Mouse (Mus musculus) layer of hippocampus, postnatal 14 days (tissue): ENCODE measurements around the gene Gm15517. TPM values are rescaled to one million over a fixed set of nuclear protein-coding genes. Genes with fewer than 3 reads are reported as not detected.
"Not testable (repeated sequence)": the region's sequence is repeated elsewhere in the genome, so short reads cannot be mapped to it uniquely, and the experiment has no call there.

Experiments used
- DNase-seq, 2 experiments: peaks; one replicate each; pipeline ENCODE4 v3.0.0; 2021 to 2022; ENCODE audit warnings: low spot score in 2 of 2, mixed read lengths in 1 of 2
- long read RNA-seq, 2 experiments: library from polyadenylated mRNA; stranded (forward); transcript quantifications; one replicate each; pipeline ENCODE4 v2.0.0; 2021
- total RNA-seq, 2 experiments: library from RNA; stranded (reverse); gene quantifications; 2 replicates each; pipeline ENCODE4 v1.2.3; 2021

Gm15517 gene
- not detected for total RNA-seq
- long read RNA-seq, experiment 1 = 0 reads
- long read RNA-seq, experiment 2 = 0 reads

GRCm38 (mm10) chr7:44261147-44261546 is at the start of gene Gm15517:
TSS of gene Gm15517 (plus strand) at chr7:44261447.
- no peak for DNase-seq

DNA sequence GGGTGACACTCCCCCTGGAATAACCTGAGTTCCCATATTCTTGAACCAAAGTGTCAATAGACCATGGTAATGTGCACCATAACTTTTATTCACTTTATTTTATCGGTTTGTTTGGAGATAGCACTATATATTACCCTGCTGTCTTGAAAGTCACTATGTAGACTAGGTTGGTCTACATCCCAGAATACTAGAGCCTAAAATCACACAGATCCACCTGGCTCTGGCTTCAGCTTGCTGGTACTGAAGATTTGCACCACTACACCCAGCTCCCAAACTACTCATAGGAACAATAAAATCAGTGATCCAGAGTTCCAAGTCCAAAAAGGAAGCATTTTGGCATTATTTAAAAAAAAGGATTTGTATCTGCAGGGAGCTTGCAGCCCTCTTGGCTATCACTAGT is 45.6 kb upstream of the Gm15517 start, which contains the start of gene Klk1b5:
Gene Klk1b5 (plus strand): TSS at position 301 of the 400 bp plus-strand sequence.
- no peak for DNase-seq

DNA sequence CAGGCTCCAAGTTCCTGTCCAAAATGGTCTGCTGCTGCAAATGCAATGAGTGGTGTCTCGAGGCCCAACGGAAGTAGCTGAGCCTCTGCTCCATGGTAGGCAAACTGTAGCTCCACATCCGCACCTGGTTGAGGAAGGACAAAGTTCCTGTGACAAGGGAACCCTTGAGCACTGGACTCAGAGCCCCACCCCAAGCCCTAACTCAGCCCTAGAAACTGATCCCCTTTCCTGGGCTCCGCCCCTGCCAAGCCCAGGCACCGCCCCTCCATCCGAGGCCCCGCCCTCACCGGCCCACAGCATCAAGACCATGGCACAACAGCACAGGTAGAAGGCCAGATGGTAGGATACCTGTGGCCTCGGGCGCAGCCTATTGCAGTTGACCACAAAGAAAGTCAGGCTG is 39.6 kb upstream of the Gm15517 start:
- DNase-seq = not testable (repeated sequence)

- not testable (repeated sequence) for DNase-seq
Measured at GRCm38 (mm10) chr7:44222335-44222734, 38.9 kb upstream of the Gm15517 start.

DNA sequence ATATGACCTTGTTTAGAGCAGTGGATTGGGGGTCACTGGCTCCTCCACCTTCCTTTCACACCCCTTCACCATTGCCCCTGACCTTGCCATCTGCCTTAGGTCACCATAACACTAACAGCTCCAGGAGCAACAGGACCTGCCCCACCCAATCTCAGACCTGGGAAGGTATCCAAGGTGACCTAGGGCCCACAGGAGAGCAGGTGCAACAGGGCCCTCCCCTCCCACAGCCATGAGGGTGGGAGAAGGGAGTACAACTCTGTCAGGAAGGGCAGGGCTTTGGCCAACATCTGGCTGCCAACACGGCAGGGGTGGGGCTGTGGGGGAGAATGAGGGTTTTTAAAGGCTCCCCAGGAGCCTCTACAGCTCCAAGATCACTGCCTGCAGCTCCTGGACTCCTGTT is 36.2 kb upstream of the Gm15517 start, which contains the start of gene Klk1:
Gene Klk1 (plus strand): TSS at position 285 of the 400 bp plus-strand sequence.
- DNase-seq = no peak

- no peak for DNase-seq
Measured at GRCm38 (mm10) chr7:44235909-44236308, 25.3 kb upstream of the Gm15517 start, which contains the start of gene Gm36864. TSS of gene Gm36864 (plus strand) at chr7:44236177.

DNA sequence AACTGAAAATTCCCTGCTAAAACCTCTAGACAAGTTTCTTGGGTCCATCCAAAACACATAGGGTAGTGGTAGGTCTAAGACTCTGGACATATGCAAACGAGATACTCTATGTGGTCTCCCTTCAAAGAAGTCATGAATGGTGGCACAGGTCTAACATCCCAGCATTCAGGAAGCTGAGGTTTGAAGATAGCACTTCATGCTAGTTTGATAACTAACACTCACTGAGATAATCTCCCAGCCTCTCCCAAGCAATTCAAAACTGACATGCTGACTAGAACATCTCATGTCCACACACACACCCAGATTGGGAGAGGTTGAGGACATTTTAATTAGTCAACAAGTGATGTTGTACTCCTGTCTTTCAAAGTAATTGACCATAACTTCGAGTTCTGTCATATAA is 21.3 kb upstream of the Gm15517 start:
- no peak for DNase-seq

GRCm38 (mm10) chr7:44240712-44241111 is 20.5 kb upstream of the Gm15517 start:
- no peak for DNase-seq

DNA sequence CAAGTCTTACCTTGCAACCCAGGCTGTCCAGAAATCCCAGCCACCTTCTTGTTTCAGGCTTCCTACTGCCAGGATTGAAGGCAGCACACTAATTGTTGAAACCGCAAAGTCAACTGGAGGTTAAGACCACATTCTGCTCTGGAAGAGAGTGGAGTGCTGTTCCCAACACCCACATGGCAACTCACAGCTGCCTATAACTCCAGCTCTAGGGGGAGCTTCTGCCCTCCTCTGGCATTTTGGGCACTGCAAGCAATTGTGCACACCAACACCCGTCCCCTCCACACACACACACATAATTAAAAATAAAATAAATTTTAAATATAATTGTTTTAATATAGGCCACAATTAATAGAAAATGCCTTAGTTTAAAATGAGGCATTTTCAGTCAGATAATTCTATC is 20.1 kb upstream of the Gm15517 start:
- no peak for DNase-seq

GRCm38 (mm10) chr7:44244080-44244479 is 17.2 kb upstream of the Gm15517 start:
- no peak for DNase-seq

DNA sequence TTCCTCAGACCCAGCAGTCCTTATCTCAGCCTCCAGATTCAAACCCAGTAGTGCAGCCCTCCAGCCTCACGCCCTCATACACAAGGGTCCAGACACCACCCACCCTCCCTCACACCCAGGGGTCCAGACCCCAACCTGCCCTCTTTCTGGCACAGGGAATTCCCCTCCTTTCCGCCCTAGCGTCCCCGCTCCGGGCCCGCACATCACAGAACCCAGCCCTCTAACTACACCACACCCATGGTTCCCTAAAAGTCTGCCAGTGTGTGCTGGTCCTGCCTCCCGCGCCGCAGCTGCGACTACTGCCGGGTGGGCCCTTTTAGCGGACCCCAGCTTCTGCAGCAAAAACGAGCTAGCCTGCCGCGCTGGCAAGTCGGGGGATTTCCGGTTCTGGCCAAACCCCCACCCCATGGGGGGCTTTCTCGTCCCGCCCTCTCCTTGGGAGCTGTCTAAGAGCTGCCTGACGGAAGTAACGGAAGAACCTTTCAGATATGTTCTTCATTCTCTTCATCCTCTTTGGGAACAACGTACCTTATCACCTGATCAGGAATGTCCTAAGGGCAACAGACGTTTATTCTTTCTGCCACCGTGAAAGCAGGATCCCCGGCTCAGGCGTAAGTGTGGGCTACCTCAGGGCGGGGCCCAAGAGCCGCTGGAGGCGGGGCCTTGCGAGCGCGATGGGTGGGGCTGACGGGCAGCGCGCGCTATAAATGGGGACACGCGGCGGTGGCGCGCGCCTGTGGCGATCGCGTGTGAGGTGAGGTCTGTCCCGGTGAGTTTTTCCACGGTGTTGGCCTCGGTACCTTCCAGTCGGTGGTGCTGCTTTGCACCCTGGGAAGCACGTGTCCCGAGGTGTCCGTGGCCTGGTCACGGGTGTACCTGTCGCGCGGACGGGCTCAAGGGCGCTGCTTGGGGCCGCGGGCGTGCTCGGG is 14.9 kb upstream of the Gm15517 start, which contains the start of the genes 1700028J19Rik and 2410002F23Rik:
Gene 1700028J19Rik (minus strand): TSS at position 641 of the 929 bp plus-strand sequence.
Gene 2410002F23Rik (plus strand): TSS at position 668 of the 929 bp plus-strand sequence.
- DNase-seq = peak; percentile 93 to 96

- DNase-seq = peak in 1 of 2 experiments; percentile 57
Measured at GRCm38 (mm10) chr7:44246984-44247470, 14.2 kb upstream of the Gm15517 start.

DNA sequence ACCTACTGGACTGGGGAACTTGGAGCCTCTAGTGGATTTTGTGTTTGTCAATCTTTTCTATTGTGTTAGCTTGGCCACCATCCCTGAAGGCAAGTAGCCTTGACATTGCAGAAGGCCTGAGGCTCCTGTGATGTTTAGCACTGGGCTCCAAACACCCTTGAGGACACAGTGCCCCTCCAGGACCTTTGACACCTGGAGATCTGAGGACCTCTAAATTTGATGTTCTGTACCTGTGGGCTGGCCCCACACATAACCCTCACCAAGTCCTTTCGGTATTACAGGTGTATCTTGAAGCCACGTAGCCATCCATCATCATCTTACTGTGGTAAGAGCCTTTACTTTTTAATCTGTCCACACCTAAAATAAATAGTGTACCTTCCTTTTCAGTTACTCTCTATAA is 13.3 kb upstream of the Gm15517 start:
- no peak for DNase-seq

GRCm38 (mm10) chr7:44249248-44249647 is 12.0 kb upstream of the Gm15517 start:
- DNase-seq = no peak

GRCm38 (mm10) chr7:44250732-44251275 is 10.4 kb upstream of the Gm15517 start:
- DNase-seq = not testable (repeated sequence)

- DNase-seq = no peak
Measured at GRCm38 (mm10) chr7:44253023-44253616, 8.1 kb upstream of the Gm15517 start.

DNA sequence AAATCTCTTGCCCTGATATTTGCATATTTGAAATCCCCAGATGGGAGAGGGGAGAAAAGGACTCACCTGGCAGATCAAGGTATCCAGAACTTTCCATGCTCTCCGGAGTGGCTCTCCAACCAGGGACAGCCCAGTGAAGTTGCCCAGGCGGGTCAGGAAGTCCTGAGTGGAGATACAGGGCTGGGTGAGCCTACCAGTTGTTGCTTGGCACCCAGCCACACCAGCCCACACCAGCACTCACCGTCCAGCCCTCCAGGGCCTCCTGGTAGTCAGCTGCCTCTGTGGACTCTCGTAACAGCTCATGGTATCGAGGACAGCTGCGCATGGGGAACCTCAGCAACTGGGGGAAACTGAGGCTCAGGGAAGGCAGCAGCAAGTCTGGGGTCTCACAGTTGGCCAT is 6.3 kb upstream of the Gm15517 start:
- DNase-seq = no peak

DNA sequence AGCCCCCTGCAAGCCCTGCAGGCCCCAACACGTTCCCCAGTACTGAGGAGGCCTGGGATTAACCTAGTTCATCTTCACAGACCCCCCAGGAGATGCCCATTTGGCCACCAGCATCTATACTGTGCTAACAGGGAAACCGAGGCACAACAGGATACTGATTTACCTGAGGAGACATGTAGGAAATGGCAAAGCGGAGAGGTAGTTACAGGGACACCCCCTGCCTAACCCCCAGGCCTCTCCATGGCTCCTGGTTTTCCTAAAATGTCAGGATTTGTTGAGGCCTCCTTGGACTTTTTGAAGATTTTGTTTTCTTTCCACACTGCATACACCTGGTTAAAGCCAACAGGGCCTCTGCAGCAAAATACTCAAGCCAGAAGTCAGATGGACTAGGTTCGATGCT is 4.0 kb upstream of the Gm15517 start, which contains the start of gene Acp4:
Gene Acp4 (minus strand): TSS at position 101 of the 400 bp plus-strand sequence.
- no peak for DNase-seq

DNA sequence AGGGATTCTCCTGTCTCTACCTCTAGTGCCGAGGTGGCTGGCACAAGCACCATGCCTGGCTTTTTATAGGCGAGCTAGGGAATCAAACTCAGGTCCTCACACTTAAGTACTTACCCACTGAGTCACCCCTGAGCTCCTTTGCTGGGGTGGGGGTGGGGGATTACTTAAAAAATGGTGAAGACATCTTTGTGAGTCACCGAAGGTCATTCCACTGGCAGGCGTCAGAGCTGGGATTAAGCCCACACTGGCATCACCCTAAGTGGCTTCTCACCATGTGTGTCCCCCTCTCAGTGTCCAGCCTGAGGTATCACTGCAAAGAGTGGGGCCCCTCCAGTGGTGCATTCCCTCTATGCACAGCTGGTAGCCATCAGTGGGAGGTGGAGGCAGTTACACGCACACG is 837 bp upstream of the Gm15517 start:
- DNase-seq = no peak

DNA sequence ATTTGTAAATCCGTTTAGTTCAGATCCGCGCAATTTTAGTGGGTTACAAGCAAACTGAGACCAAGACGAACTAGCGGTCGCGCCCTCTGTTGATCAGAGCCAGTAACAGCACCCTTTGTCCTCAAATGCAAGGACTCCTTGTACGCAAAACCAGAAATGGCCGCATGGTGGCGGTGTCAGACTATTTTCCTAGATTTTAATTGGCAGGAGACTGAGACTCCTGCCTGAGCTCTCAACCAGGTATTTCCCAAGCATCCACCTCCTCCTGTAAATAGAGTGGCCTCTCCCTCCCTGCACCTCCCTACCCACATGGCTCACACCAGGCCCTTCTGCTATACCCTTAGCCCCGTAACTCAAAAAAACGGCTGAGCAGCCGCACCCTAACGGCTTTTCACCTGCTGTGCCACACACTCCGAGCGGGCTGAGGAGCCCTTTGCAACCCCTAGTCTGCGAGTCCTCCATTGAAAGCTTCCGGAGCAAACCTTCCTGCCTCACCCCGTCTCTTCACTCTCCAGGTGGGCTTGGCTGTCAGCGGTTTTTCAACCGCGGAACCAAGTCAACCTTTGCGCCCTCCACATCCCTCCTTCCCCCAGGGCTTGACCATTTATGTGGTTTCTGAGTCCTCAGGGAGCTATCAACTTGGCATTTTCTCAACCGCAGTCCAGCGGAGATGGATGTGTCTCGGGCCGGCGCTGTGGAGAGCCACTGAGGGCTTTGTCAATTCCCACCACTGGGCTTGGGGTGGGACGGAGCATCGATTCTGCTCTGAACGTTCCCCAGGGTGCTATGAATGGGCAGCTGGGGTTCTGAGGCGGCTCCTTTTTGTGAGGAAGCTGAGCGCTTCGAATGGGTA is 1.8 kb downstream of the Gm15517 start:
- DNase-seq = peak; percentile 98
